Mouse (Mus musculus) stomach, postnatal 0 days (tissue): Measurements from ENCODE around the gene Gm10401.

Experiments used
- CTCF ChIP-seq: IDR thresholded peaks from 2 replicates; pipeline ENCODE4 v1.5.1; 2016; ENCODE audit warnings: antibody characterized with exemption, low read depth, mild to moderate bottlenecking, moderate library complexity
- EP300 ChIP-seq: optimal IDR thresholded peaks from 2 replicates; pipeline ENCODE3; 2016; ENCODE audit warnings: antibody characterized with exemption

- TF ChIP-seq CTCF (no peak), EP300 (no peak)
These were observed 44.1 kb upstream of the Gm10401 start for GRCm38 (mm10) chr5:115142166-115142697.
